Mouse (Mus musculus) ES-Bruce4 (cell line): ENCODE measurements around the gene Yrdc. TPM values are rescaled to one million over a fixed set of nuclear protein-coding genes. Genes with fewer than 3 reads are reported as not detected.

Experiments
- H3K27ac ChIP-seq: 2 replicates; pipeline ENCODE4 v1.5.1; 2012; ENCODE audit warnings: low read length, inconsistent platforms; ENCODE audit not compliant: insufficient read depth
- H3K27me3 ChIP-seq: 2 replicates; pipeline ENCODE4 v1.6.1; 2012; ENCODE audit warnings: mild to moderate bottlenecking, low read length, inconsistent platforms; ENCODE audit not compliant: control insufficient read depth, poor library complexity, insufficient read depth, severe bottlenecking
- H3K36me3 ChIP-seq: 2 replicates; pipeline ENCODE4 v1.6.1; 2012; ENCODE audit warnings: inconsistent platforms, mild to moderate bottlenecking, low read length, moderate library complexity; ENCODE audit not compliant: control insufficient read depth, poor library complexity, insufficient read depth, severe bottlenecking
- H3K4me1 ChIP-seq: one replicate; pipeline ENCODE4 v1.8.1; 2011; ENCODE audit warnings: low read length; ENCODE audit not compliant: control insufficient read depth, insufficient read depth
- H3K4me3 ChIP-seq: 2 replicates; pipeline ENCODE4 v1.5.1; 2011; ENCODE audit warnings: low read depth, mild to moderate bottlenecking, low read length
- H3K9ac ChIP-seq: 2 replicates; pipeline ENCODE4 v1.6.1; 2012; ENCODE audit warnings: low read depth, mild to moderate bottlenecking, inconsistent platforms; ENCODE audit not compliant: poor library complexity, severe bottlenecking
- H3K9me3 ChIP-seq: replicated peaks from 2 replicates; pipeline ENCODE4 v1.6.1; 2012; ENCODE audit warnings: mild to moderate bottlenecking, low read length, inconsistent platforms; ENCODE audit not compliant: control insufficient read depth, poor library complexity, insufficient read depth, severe bottlenecking
- CTCF ChIP-seq: IDR thresholded peaks from one replicate; pipeline ENCODE4 v1.8.1; 2011; ENCODE audit warnings: low read depth, low read length
- EP300 ChIP-seq: IDR thresholded peaks from 2 replicates; pipeline ENCODE4 v1.6.1; 2011; ENCODE audit warnings: low read depth, low read length; ENCODE audit not compliant: insufficient read depth
- POLR2A ChIP-seq: IDR thresholded peaks from one replicate; pipeline ENCODE4 v1.8.1; 2011; ENCODE audit warnings: low read length; ENCODE audit not compliant: insufficient read depth
- polyA plus RNA-seq: library from polyadenylated mRNA; stranded (reverse); fragments of >200 nt; gene quantifications from 2 replicates; pipeline ENCODE4 v1.2.4, GENCODE M21; 2011; ENCODE audit warnings: low read depth; ENCODE audit not compliant: missing spikeins, insufficient read depth, insufficient read length

Yrdc gene
- polyA plus RNA-seq, 1 experiment, result 48.4 TPM

GRCm38 (mm10) chr4:124824967-124825366 is 25.5 kb upstream of the Yrdc start:
- H3K9me3 ChIP-seq, result no peaks in the 10 kb centered on the region
- peaks cover 1% of the 10 kb centered on the region for H3K4me1 ChIP-seq
- TF ChIP-seq POLR2A, result no peak
- 0 out of 2 replicates have a peak, but pooled peaks have one; percentile 67 for TF ChIP-seq EP300
- peak overlapping the region; percentile 55; the same call in 1 of the 2 replicates for H3K9ac ChIP-seq
- H3K4me3 ChIP-seq, result peak overlapping the region; percentile 37
- H3K36me3 ChIP-seq, result 0 out of 2 replicates have a peak, but pooled peaks cover 3% of the 10 kb centered on the region
- peak overlapping the region; percentile 97 for H3K27ac ChIP-seq
- H3K27me3 ChIP-seq, result no peaks in the 10 kb centered on the region

DNA sequence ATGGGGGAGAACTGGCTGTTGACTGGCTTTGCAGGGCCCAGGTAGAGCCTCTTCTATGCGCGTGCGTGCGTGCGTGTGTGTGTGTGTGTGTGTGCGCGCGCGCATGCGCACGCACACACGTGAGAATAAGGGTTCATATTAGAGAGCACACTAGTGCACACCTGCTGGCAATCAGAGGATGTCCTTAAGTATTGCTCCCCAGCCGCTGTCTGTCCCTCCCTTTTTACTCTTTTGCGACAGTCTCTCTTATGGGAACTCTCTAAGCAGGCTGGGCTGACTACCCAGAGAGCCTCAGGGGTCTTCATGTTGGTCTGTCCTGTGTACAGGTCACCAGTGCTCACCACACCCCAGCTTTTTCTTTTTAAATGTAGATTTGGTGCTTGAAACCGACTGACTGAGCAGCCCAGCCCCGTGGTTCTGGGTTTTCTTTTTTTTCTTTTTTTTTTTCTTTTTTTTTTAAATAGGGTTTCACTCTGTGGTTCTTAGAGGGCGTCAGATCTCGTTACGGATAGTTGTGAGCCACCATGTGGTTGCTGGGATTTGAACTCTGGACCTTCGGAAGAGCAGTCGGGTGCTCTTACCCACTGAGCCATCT is 25.0 kb upstream of the Yrdc start:
- Histone ChIP-seq H3K9me3 (no peaks in the 10 kb centered on the region), H3K4me3 (peak overlapping the region; percentile 37), H3K4me1 (peaks cover 3% of the 10 kb centered on the region), H3K27ac (peak overlapping the region; percentile 97), H3K36me3 (0 out of 2 replicates have a peak, but pooled peaks cover 3% of the 10 kb centered on the region), H3K27me3 (no peaks in the 10 kb centered on the region), H3K9ac (0 out of 2 replicates have a peak overlapping the region, but pooled peaks have one; percentile 55)
- TF ChIP-seq CTCF (no peak), POLR2A (no peak), EP300 (no peak)

GRCm38 (mm10) chr4:124829671-124830070 is 20.8 kb upstream of the Yrdc start:
- H3K4me1 ChIP-seq, result peaks cover 8% of the 10 kb centered on the region
- H3K27ac ChIP-seq, result no peak overlapping the region
- no peaks in the 10 kb centered on the region for H3K36me3 ChIP-seq
- no peak overlapping the region for H3K9ac ChIP-seq
- TF ChIP-seq CTCF, result no peak
- no peak for TF ChIP-seq POLR2A
- no peak for TF ChIP-seq EP300
- no peak overlapping the region for H3K4me3 ChIP-seq
- no peaks in the 10 kb centered on the region for H3K9me3 ChIP-seq
- H3K27me3 ChIP-seq, result no peaks in the 10 kb centered on the region

- Histone ChIP-seq H3K27ac (peak overlapping the region; percentile 64), H3K9me3 (no peaks in the 10 kb centered on the region), H3K4me3 (no peak overlapping the region), H3K36me3 (0 out of 2 replicates have a peak, but pooled peaks cover 3% of the 10 kb centered on the region), H3K4me1 (peaks cover 8% of the 10 kb centered on the region), H3K9ac (no peak overlapping the region), H3K27me3 (no peaks in the 10 kb centered on the region)
- TF ChIP-seq EP300 (no peak), CTCF (no peak), POLR2A (no peak)
These were observed 17.7 kb upstream of the Yrdc start for GRCm38 (mm10) chr4:124832796-124833195.

DNA sequence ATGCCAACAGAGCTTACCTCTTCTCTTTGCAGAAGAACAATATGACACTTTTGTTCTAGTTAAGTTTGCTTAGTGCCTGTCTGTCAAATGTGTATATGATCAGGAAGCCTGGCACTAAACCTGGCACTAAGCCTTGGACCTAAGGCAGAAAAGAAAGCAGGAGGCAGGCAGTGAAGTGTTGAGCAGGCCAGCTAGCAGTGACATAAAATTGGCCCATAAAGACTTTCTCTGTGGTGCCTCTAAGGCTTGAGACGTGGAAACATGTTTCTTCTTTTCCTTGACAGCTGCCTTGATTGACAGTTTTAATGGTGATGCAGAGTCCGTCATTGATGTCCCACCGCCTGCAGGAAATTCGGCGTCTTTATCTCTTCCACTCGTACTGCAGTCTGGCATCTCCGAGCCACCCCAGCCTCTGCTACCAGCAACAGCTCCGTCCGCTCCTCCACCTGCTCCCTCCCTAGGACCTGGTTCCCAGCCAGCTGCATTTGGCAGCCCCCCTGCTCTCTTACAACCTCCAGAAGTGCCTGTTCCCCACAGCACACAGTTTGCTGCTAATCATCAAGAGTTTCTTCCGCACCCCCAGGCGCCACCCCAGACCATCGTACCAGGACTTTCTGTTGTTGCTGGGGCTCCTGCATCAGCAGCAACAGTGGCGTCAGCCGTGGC is 12.3 kb upstream of the Yrdc start:
- no peak overlapping the region for H3K27ac ChIP-seq
- H3K36me3 ChIP-seq, result peaks cover 15% of the 10 kb centered on the region
- H3K4me1 ChIP-seq, result no peaks in the 10 kb centered on the region
- H3K9ac ChIP-seq, result no peak overlapping the region
- no peaks in the 10 kb centered on the region for H3K9me3 ChIP-seq
- H3K4me3 ChIP-seq, result no peak overlapping the region
- TF ChIP-seq EP300, result no peak
- TF ChIP-seq POLR2A, result no peak
- TF ChIP-seq CTCF, result no peak
- no peaks in the 10 kb centered on the region for H3K27me3 ChIP-seq

DNA sequence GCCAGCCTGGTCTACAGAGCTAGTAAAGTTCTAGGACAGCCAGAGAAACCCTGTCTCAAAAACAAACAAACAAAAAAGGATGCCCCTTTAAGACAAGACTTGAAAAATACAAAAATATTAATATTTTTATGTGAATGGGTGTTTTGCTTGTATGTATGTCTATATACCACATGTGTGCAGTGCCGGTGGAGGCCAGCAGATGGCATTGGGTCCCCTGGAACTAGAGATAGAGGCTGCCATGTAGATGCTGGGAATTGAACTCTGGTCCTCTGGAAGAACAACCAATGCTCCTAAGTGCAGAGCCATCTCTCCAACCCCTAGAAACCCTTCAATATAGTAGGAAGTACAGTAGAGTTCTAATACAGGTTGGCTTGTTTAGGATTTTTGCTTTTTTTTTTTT is 9.5 kb upstream of the Yrdc start:
- Histone ChIP-seq H3K27ac (no peak overlapping the region), H3K9ac (no peak overlapping the region), H3K27me3 (no peaks in the 10 kb centered on the region), H3K4me3 (no peak overlapping the region), H3K36me3 (peaks cover 15% of the 10 kb centered on the region), H3K4me1 (no peaks in the 10 kb centered on the region), H3K9me3 (no peaks in the 10 kb centered on the region)
- TF ChIP-seq EP300 (no peak), CTCF (peak; percentile 52), POLR2A (no peak)
